In genomic region chr16:72737154-72737553, GRCm38 (mm10) we compare ENCODE assay signal across 10 mouse cellular contexts.
A peak's percentile ranks its signal among the peaks of the same experiment; 100 is the strongest.
DNase-seq lines count a peak whose midpoint lies in the region; ATAC-seq and TF ChIP-seq lines count a peak whose summit lies in the region.
"Had no signal": no experiment of that assay in that cellular context is flagged by ENCODE, and none has a peak within 500 bp of the region (broad histone marks: within the 10 kb centered on the region; RNA-seq: fewer than 3 reads in every experiment).

No protein-coding gene starts in this region.

- no peaks in the 10 kb centered on the region for H3K9me3 ChIP-seq in lung, embryonic 14.5 days (ENCODE audit: low read depth, low read length)
- H3K9me3 ChIP-seq: heart, embryonic 15.5 days had no signal

- no peak overlapping the region for H3K4me2 ChIP-seq in lung, embryonic 14.5 days
- H3K4me2 ChIP-seq: heart, embryonic 15.5 days had no signal

- H3K36me3 ChIP-seq in lung, embryonic 14.5 days (ENCODE audit: insufficient read depth) = peaks cover 3% of the 10 kb centered on the region

- H3K4me1 ChIP-seq in lung, embryonic 14.5 days (ENCODE audit: insufficient read depth) = peaks cover 27% of the 10 kb centered on the region
- H3K4me1 ChIP-seq: heart, embryonic 15.5 days had no signal

- H3K9ac ChIP-seq in lung, embryonic 14.5 days = no peak overlapping the region
- H3K9ac ChIP-seq: heart, embryonic 15.5 days had no signal

- peak; percentile 86 for DNase-seq in lung, embryonic 14.5 days
- no peak for DNase-seq in lung, adult 18-20 months
- DNase-seq in cerebellum, adult 9-10 months = peak; percentile 16
- peak; percentile 12 for DNase-seq in gastrocnemius, postnatal 25 days
- peak; percentile 72 to 80 for DNase-seq in kidney, postnatal 25 days
- no peak for DNase-seq in layer of hippocampus, postnatal 25 days (ENCODE audit: extremely low spot score in 1 of 2, low spot score in 1 of 2)
- DNase-seq in layer of hippocampus, postnatal 10 days (ENCODE audit: low spot score in 2 of 2) = no peak
- no peak for DNase-seq in thymus, postnatal 4 days

- ATAC-seq in lung, embryonic 14.5 days (ENCODE audit: insufficient read depth) = peak; percentile 60; the same call in 1 of the 2 replicates

- no peaks in the 10 kb centered on the region for H3K27me3 ChIP-seq in lung, embryonic 14.5 days (ENCODE audit: insufficient read depth, low read length)
- H3K27me3 ChIP-seq: heart, embryonic 15.5 days had no signal

- no peak for TF ChIP-seq CTCF in lung, embryonic 14.5 days (IDR thresholded peaks at IDR 0.05; ENCODE audit: low read depth)

- 29% methylated on average over 4 of the region's 4 CpGs for WGBS in lung, embryonic 14.5 days

- H3K27ac ChIP-seq in lung, embryonic 14.5 days (ENCODE audit: low read depth) = peak overlapping the region; percentile 50; the same call in 1 of the 2 replicates
- H3K27ac ChIP-seq: heart, embryonic 15.5 days had no signal

- H3K4me3 ChIP-seq in lung, embryonic 14.5 days (ENCODE audit: low read depth, low read length) = no peak overlapping the region
- H3K4me3 ChIP-seq: heart, embryonic 15.5 days; myocyte had no signal

Comparison
In these comparisons a context has a peak if more than half of its experiments do, and no peak if none do; other contexts are left out.
1. DNase-seq: peak in lung, embryonic 14.5 days (single experiment), cerebellum, adult 9-10 months (single experiment), gastrocnemius, postnatal 25 days (single experiment) and kidney, postnatal 25 days (2 of 2); none in lung, adult 18-20 months (0 of 2), layer of hippocampus, postnatal 25 days (0 of 2), layer of hippocampus, postnatal 10 days (0 of 2) and thymus, postnatal 4 days (single experiment).